Comparison of ENCODE assay signal across 27 mouse cellular contexts in the genomic region with DNA sequence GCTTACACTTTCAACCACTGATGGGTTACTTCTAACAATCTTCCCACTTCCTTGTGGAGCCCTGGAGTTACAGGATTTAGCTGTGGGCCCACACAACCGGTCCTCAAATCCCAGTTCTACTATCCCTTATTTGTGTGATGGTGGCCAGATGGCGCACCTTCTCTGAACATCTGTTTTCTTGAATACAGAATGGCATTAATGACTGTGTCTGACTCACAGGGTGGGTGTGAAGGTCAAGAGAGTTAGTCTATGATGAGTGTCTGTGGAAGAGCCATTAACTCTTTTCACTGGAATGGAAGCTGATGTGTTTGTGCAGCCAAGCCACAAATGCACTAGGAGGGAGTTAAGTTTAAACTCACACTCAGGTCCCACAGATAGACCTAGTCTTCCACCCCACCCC. TPM values are rescaled to one million over a fixed set of nuclear protein-coding genes. Genes with fewer than 3 reads are reported as not detected.
DNase-seq lines count a peak whose midpoint lies in the region; ATAC-seq and TF ChIP-seq lines count a peak whose summit lies in the region.
"Had no signal": no experiment of that assay in that cellular context is flagged by ENCODE, and none has a peak within 500 bp of the region (broad histone marks: within the 10 kb centered on the region; RNA-seq: fewer than 3 reads in every experiment).

No protein-coding gene starts in this region.

- H3K4me3 ChIP-seq in embryonic fibroblast, embryonic 13.5 days (ENCODE audit: insufficient read depth, low read length), result no peak overlapping the region
- H3K4me3 ChIP-seq in macrophage (ENCODE audit: inconsistent target), result no peak overlapping the region
- no peak overlapping the region for H3K4me3 ChIP-seq in midbrain, embryonic 10.5 days
- H3K4me3 ChIP-seq in gastrocnemius, adult 2 months, result no peak overlapping the region
- H3K4me3 ChIP-seq: embryonic facial prominence, embryonic 13.5 days; embryonic facial prominence, embryonic 15.5 days; forebrain, embryonic 10.5 days; forebrain, embryonic 12.5 days had no signal

- no peak for ATAC-seq in megakaryocyte, adult 5-6 weeks (ENCODE audit: poor library complexity, severe bottlenecking)
- ATAC-seq: activated CD4-positive, CD25-positive, alpha-beta regulatory T cell, adult 4 months; forebrain, embryonic 14.5 days; forebrain, embryonic 16.5 days had no signal

- peak; percentile 51 for DNase-seq in NIH3T3 (ENCODE audit: low read depth)
- DNase-seq in midbrain, embryonic 10.5 days (ENCODE audit: low spot score), result no peak
- no peak for DNase-seq in gastrocnemius, adult 2 months
- DNase-seq in B cell, adult 2 months, result no peak
- DNase-seq: adrenal gland, adult 8-10 months; adrenal gland, postnatal 14 days; adrenal gland, postnatal 36 days; cerebellum, adult 11 months; cerebellum, adult 18-20 months; cerebellum, adult 8-10 months; cerebellum, adult 9-11 months; cerebellum, postnatal 14 days; cerebellum, postnatal 36 days; embryo, embryonic 11 days had no signal

- no peaks in the 10 kb centered on the region for H3K9me3 ChIP-seq in midbrain, embryonic 10.5 days (replicated peaks)
- H3K9me3 ChIP-seq: embryonic facial prominence, embryonic 13.5 days; embryonic facial prominence, embryonic 15.5 days; forebrain, embryonic 10.5 days; forebrain, embryonic 12.5 days had no signal

- 0 out of 2 replicates have a peak overlapping the region, but pooled peaks have one; percentile 26 for H3K27ac ChIP-seq in embryonic fibroblast, embryonic 13.5 days (ENCODE audit: insufficient read depth, low read length)
- H3K27ac ChIP-seq in macrophage, result peak overlapping the region; percentile 2; the same call in 1 of the 2 replicates
- no peak overlapping the region for H3K27ac ChIP-seq in midbrain, embryonic 10.5 days (replicated peaks)
- no peak overlapping the region for H3K27ac ChIP-seq in gastrocnemius, adult 2 months
- H3K27ac ChIP-seq: embryonic facial prominence, embryonic 13.5 days; embryonic facial prominence, embryonic 15.5 days; forebrain, embryonic 10.5 days; forebrain, embryonic 12.5 days had no signal

- intact Hi-C loops in gastrocnemius, adult 2 months (cut with DNase I), result no loop called here

- no peaks in the 10 kb centered on the region for H3K27me3 ChIP-seq in midbrain, embryonic 10.5 days (ENCODE audit: low read depth, poor library complexity, severe bottlenecking)
- H3K27me3 ChIP-seq: embryonic facial prominence, embryonic 13.5 days; embryonic facial prominence, embryonic 15.5 days; forebrain, embryonic 12.5 days; Patski had no signal

- no peaks in the 10 kb centered on the region for H3K36me3 ChIP-seq in macrophage (ENCODE audit: inconsistent target)
- no peaks in the 10 kb centered on the region for H3K36me3 ChIP-seq in midbrain, embryonic 10.5 days
- H3K36me3 ChIP-seq: embryonic facial prominence, embryonic 13.5 days; embryonic facial prominence, embryonic 15.5 days; forebrain, embryonic 10.5 days; forebrain, embryonic 12.5 days had no signal

- TF ChIP-seq POLR2A in embryonic fibroblast, embryonic 13.5 days (IDR thresholded peaks at IDR 0.05; ENCODE audit: low read depth, low read length), result no peak

- WGBS in macrophage (ENCODE audit: missing documents), result 100% methylated on average over 2 of the region's 2 CpGs
- WGBS in midbrain, embryonic 10.5 days, result 87% methylated on average over 2 of the region's 2 CpGs

- TF ChIP-seq CTCF in embryonic fibroblast, embryonic 13.5 days (IDR thresholded peaks at IDR 0.05; ENCODE audit: borderline replicate concordance, insufficient read depth, low read length), result no peak
- no peak for TF ChIP-seq CTCF in gastrocnemius, adult 2 months (IDR thresholded peaks at IDR 0.05)

- H3K79me2 ChIP-seq in macrophage (ENCODE audit: inconsistent target), result no peaks in the 10 kb centered on the region

- H3K4me1 ChIP-seq in embryonic fibroblast, embryonic 13.5 days (ENCODE audit: control insufficient read depth, insufficient read depth, low read length), result peaks cover 6% of the 10 kb centered on the region
- H3K4me1 ChIP-seq in midbrain, embryonic 10.5 days, result no peaks in the 10 kb centered on the region
- H3K4me1 ChIP-seq: embryonic facial prominence, embryonic 13.5 days; embryonic facial prominence, embryonic 15.5 days; forebrain, embryonic 10.5 days; forebrain, embryonic 12.5 days had no signal

RNA-seq across cellular contexts. Expression of gene Ttyh1, which starts 20.9 kb away (rescaled TPM):
- 0.94 and 1.9 TPM in 2 replicates for polyA plus RNA-seq in embryonic fibroblast, embryonic 13.5 days (2011; ENCODE audit: insufficient read length, low read depth, missing spikeins)
- total RNA-seq in macrophage (2018; cell fraction: chromatin; rRNA removed), result 1 to 10 TPM in 2 of 26 experiments, under 1 TPM in 13, not detected in 11; 0.17 to 1.4 (median 0.41) TPM
- under 1 TPM in 10 of 26 experiments, not detected in 16; 0.04 to 0.24 (median 0.09) TPM for total RNA-seq in macrophage (2018; cell fraction: cytosol; rRNA removed)
- total RNA-seq in macrophage (2018; cell fraction: nucleus; rRNA removed), result under 1 TPM in 11 of 26 experiments, not detected in 15; 0.20 to 0.66 (median 0.40) TPM
- 0.06 to 0.16 TPM in 2 of 3 replicates, not detected in the other for polyA plus RNA-seq in macrophage (2018)
- polyA plus RNA-seq in midbrain, embryonic 10.5 days (2016; fragmentation: Nextera tagmentation; extraction: Ambion mirVana), result 21.9 and 45.3 TPM in 2 replicates
- 1 to 10 TPM; 1.8 to 4.7 TPM for total RNA-seq in gastrocnemius, adult 2 months (2021)
- not detected in 2 replicates for total RNA-seq in megakaryocyte, adult 5-6 weeks (2015)
- not detected in 2 replicates for total RNA-seq in megakaryocyte, adult 5-6 weeks (2017)
- total RNA-seq: common myeloid progenitor, adult 5-6 weeks had no signal

RNA-seq across cellular contexts. Expression of gene Lair1, which starts 35.3 kb away (rescaled TPM):
- 0.65 TPM in 1 of 2 replicates, not detected in the other for polyA plus RNA-seq in embryonic fibroblast, embryonic 13.5 days (2011; ENCODE audit: insufficient read length, low read depth, missing spikeins)
- 100 to 1,000 TPM in 22 of 26 experiments, 10 to 100 TPM in 2, 1 to 10 TPM in 2; 5.9 to 350 (median 185) TPM for total RNA-seq in macrophage (2018; cell fraction: chromatin; rRNA removed)
- 100 to 1,000 TPM in 18 of 26 experiments, 10 to 100 TPM in 8; 78.5 to 181 (median 132) TPM for total RNA-seq in macrophage (2018; cell fraction: cytosol; rRNA removed)
- total RNA-seq in macrophage (2018; cell fraction: nucleus; rRNA removed), result 100 to 1,000 TPM in 21 of 26 experiments, 10 to 100 TPM in 5; 31.0 to 247 (median 159) TPM
- 82.7 to 150 TPM (median 135 TPM) in 3 replicates for polyA plus RNA-seq in macrophage (2018)
- 0.47 and 1.3 TPM in 2 replicates for polyA plus RNA-seq in midbrain, embryonic 10.5 days (2016; fragmentation: Nextera tagmentation; extraction: Ambion mirVana)
- total RNA-seq in gastrocnemius, adult 2 months (2021), result under 1 TPM; 0.25 to 0.48 TPM
- 31.5 and 39.5 TPM in 2 replicates for total RNA-seq in megakaryocyte, adult 5-6 weeks (2015)
- total RNA-seq in megakaryocyte, adult 5-6 weeks (2017), result 58.7 and 60.8 TPM in 2 replicates
- polyA plus RNA-seq: C2C12 had no signal

RNA-seq across cellular contexts. Expression of gene Leng8, which starts 38.5 kb away (rescaled TPM):
- 62.7 and 81.4 TPM in 2 replicates for polyA plus RNA-seq in embryonic fibroblast, embryonic 13.5 days (2011; ENCODE audit: insufficient read length, low read depth, missing spikeins)
- 1,000 to 10,000 TPM in 1 of 26 experiments, 100 to 1,000 TPM in 25; 489 to 1,068 (median 725) TPM for total RNA-seq in macrophage (2018; cell fraction: chromatin; rRNA removed)
- total RNA-seq in macrophage (2018; cell fraction: cytosol; rRNA removed), result 10 to 100 TPM; 11.3 to 49.6 (median 20.4) TPM
- 100 to 1,000 TPM; 243 to 540 (median 388) TPM for total RNA-seq in macrophage (2018; cell fraction: nucleus; rRNA removed)
- polyA plus RNA-seq in macrophage (2018), result 21.9 to 53.8 TPM (median 23.8 TPM) in 3 replicates
- 63.1 and 82.0 TPM in 2 replicates for polyA plus RNA-seq in midbrain, embryonic 10.5 days (2016; fragmentation: Nextera tagmentation; extraction: Ambion mirVana)
- total RNA-seq in gastrocnemius, adult 2 months (2021), result 10 to 100 TPM; 44.5 to 45.4 TPM
- total RNA-seq in megakaryocyte, adult 5-6 weeks (2015), result 34.2 and 48.8 TPM in 2 replicates
- 35.2 TPM in 2 replicates for total RNA-seq in megakaryocyte, adult 5-6 weeks (2017)

RNA-seq across cellular contexts. Expression of gene Leng9, which starts 51.9 kb away (rescaled TPM):
- 2.3 and 2.5 TPM in 2 replicates for polyA plus RNA-seq in embryonic fibroblast, embryonic 13.5 days (2011; ENCODE audit: insufficient read length, low read depth, missing spikeins)
- 1 to 10 TPM; 1.7 to 9.3 (median 6.0) TPM for total RNA-seq in macrophage (2018; cell fraction: chromatin; rRNA removed)
- 1 to 10 TPM; 2.7 to 4.3 (median 3.4) TPM for total RNA-seq in macrophage (2018; cell fraction: cytosol; rRNA removed)
- 10 to 100 TPM in 3 of 26 experiments, 1 to 10 TPM in 23; 2.4 to 11.9 (median 5.9) TPM for total RNA-seq in macrophage (2018; cell fraction: nucleus; rRNA removed)
- polyA plus RNA-seq in macrophage (2018), result 1.8 to 2.9 TPM (median 2.3 TPM) in 3 replicates
- polyA plus RNA-seq in midbrain, embryonic 10.5 days (2016; fragmentation: Nextera tagmentation; extraction: Ambion mirVana), result 1.4 and 1.9 TPM in 2 replicates
- total RNA-seq in gastrocnemius, adult 2 months (2021), result 1 to 10 TPM; 2.1 to 2.2 TPM
- 2.6 and 3.0 TPM in 2 replicates for total RNA-seq in megakaryocyte, adult 5-6 weeks (2015)
- 4.1 and 5.2 TPM in 2 replicates for total RNA-seq in megakaryocyte, adult 5-6 weeks (2017)

Comparison
In these comparisons a context has a peak if more than half of its experiments do, and no peak if none do; other contexts are left out.
1. H3K27ac ChIP-seq: peak in embryonic fibroblast, embryonic 13.5 days (single experiment) and macrophage (single experiment); none in midbrain, embryonic 10.5 days (single experiment) and gastrocnemius, adult 2 months (single experiment).
2. RNA of gene Lair1, which starts 35.3 kb away (polyA plus RNA-seq): 82.7 to 150 TPM in macrophage; 0.65 TPM in embryonic fibroblast, embryonic 13.5 days and 0.47 to 1.3 TPM in midbrain, embryonic 10.5 days; every median in the first group is over 10 times any median in the second.